Mouse (Mus musculus): ENCODE results near the gene Plcd3. TPM values are rescaled to one million over a fixed set of nuclear protein-coding genes. Genes with fewer than 3 reads are reported as not detected.

The Plcd3 gene
- polyA plus RNA-seq, 1 experiment from 2014 or later = 1.0 TPM

DNA sequence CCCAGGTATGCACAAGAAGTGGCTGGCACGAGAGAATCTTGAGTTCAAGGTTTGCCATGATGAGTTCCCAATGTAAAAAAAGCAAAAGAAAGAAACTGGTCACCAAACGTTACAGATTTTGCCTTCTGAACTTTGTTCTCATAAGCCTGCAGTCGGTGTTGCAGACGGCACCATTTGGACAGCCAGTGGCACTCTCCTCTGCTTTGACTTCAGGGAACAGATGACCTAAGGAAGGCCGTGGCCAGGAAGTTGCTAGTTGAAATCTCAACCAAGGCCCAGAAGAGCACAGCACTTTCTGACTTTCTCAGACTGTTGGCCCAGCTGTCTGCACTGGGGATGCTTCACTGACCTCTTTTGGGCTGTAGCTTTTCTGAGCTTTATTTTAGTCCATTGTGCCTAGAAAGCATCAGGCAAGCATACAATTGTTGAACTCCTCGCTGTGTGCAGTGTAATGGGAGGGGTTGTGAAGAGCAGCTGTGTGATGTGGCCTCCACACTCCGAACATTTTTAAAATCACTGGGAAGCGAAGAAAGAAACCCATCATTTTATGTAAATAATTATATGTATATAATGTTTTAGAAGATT is 64.5 kb downstream of the Plcd3 start:
- WGBS = 81% methylated on average over 8 of the region's 8 CpGs

DNA sequence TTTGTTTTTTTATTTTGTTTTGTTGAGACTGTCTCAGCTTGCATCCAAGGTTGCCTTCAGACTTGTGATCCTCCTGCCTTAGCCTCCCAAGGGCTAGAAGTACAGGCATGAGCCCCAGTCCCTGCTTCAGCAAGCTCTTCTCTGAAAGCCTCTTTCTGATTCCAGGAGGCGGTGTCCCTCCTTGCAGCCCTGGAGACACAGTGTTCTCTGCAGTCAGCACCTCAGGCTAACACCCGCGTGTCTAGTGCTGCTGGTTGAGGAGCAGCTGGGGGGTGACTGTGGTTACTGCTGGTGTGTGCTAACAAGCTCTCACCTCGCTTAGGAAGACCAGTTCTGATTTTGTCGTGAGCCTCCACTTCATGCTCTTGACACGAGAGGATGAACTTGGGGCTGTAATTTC is 66.5 kb downstream of the Plcd3 start:
- no peaks in the 10 kb centered on the region for H3K4me1 ChIP-seq (replicated peaks; ENCODE audit: control insufficient read depth, insufficient read depth, low read length)
- no peak for ATAC-seq
- no peak overlapping the region for H3K4me3 ChIP-seq (ENCODE audit: low read depth, low read length)
- WGBS = 85% methylated on average over 6 of the region's 6 CpGs
- no peak for TF ChIP-seq CTCF (IDR thresholded peaks at IDR 0.05; ENCODE audit: low read depth)
- H3K9ac ChIP-seq (ENCODE audit: low read depth, low read length) = no peak overlapping the region
- H3K4me2 ChIP-seq (replicated peaks; ENCODE audit: low read depth) = no peak overlapping the region
- H3K9me3 ChIP-seq (ENCODE audit: control insufficient read depth) = no peaks in the 10 kb centered on the region
- no peaks in the 10 kb centered on the region for H3K36me3 ChIP-seq (ENCODE audit: control insufficient read depth, insufficient read depth)
- H3K27ac ChIP-seq (ENCODE audit: low read depth, low read length) = no peak overlapping the region
- H3K27me3 ChIP-seq (replicated peaks; ENCODE audit: control insufficient read depth, insufficient read depth, low read length) = no peaks in the 10 kb centered on the region

More for the DNA sequence above, 64.5 kb downstream of the Plcd3 start:
- no peak for TF ChIP-seq CTCF (IDR thresholded peaks at IDR 0.05; ENCODE audit: low read depth)
- H3K27me3 ChIP-seq (replicated peaks; ENCODE audit: control insufficient read depth, insufficient read depth, low read length) = no peaks in the 10 kb centered on the region
- no peak overlapping the region for H3K4me3 ChIP-seq (ENCODE audit: low read depth, low read length)
- no peak for ATAC-seq
- H3K9ac ChIP-seq (ENCODE audit: low read depth, low read length) = no peak overlapping the region
- H3K27ac ChIP-seq (ENCODE audit: low read depth, low read length) = no peak overlapping the region
- no peaks in the 10 kb centered on the region for H3K36me3 ChIP-seq (ENCODE audit: control insufficient read depth, insufficient read depth)
- no peaks in the 10 kb centered on the region for H3K9me3 ChIP-seq (ENCODE audit: control insufficient read depth)
- no peak overlapping the region for H3K4me2 ChIP-seq (replicated peaks; ENCODE audit: low read depth)
- H3K4me1 ChIP-seq (replicated peaks; ENCODE audit: control insufficient read depth, insufficient read depth, low read length) = no peaks in the 10 kb centered on the region

GRCm38 (mm10) chr11:103033030-103033429 is 68.4 kb downstream of the Plcd3 start:
- Histone ChIP-seq H3K27me3 (replicated peaks; ENCODE audit: control insufficient read depth, insufficient read depth, low read length) (no peaks in the 10 kb centered on the region), H3K4me3 (ENCODE audit: low read depth, low read length) (no peak overlapping the region), H3K27ac (ENCODE audit: low read depth, low read length) (no peak overlapping the region)

DNA sequence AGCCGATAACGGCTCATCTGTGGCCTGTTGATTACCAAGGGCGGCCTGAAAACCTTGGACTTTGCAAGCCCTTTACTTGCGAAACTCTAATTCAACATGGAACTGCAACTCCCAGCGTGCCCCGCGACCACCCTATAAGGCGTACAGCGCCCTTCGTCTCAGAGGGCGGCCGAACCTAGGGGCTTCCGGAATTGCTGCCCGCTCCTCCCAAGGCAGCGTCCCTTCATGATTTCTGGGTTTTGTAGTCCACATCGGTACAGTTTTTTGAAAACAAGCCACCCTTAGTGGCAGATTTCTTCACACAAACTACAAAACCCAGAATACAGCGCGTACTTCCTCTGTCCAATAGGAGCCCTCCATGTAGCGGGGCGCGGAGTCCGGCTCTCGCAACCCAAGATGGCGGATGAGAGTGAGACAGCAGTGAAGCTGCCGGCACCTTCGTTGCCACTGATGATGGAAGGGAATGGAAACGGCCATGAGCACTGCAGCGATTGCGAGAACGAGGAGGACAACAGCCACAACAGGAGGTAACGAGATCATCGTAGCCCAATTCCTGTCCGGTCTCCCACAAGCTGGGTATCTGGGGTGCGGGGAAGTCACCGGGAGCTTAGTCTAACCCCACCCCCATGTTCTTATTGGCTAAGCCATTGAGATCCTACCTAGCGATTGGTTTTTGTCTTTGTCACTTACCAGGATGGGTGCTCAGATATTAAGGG is 73.1 kb downstream of the Plcd3 start, which contains the start of the genes Nmt1 and Dcakd:
Gene Nmt1, plus strand, starts transcription at position 15 of the 716 bp plus-strand sequence.
Gene Dcakd, minus strand, starts transcription at position 158 of the 716 bp plus-strand sequence.
- TF ChIP-seq CTCF (IDR thresholded peaks at IDR 0.05; ENCODE audit: low read depth) = no peak
- H3K4me1 ChIP-seq (replicated peaks; ENCODE audit: control insufficient read depth, insufficient read depth, low read length) = peaks cover 4% of the 10 kb centered on the region
- H3K4me2 ChIP-seq (replicated peaks; ENCODE audit: low read depth) = peak within 1 kb of the TSS; percentile 78
- peak; percentile 98 for ATAC-seq
- no peaks in the 10 kb centered on the region for H3K9me3 ChIP-seq (ENCODE audit: control insufficient read depth)
- no peaks in the 10 kb centered on the region for H3K36me3 ChIP-seq (ENCODE audit: control insufficient read depth, insufficient read depth)
- peak within 1 kb of the TSS; percentile 84 for H3K4me3 ChIP-seq (ENCODE audit: low read depth, low read length)
- peak within 1 kb of the TSS; percentile 65 for H3K9ac ChIP-seq (ENCODE audit: low read depth, low read length)
- H3K27ac ChIP-seq (ENCODE audit: low read depth, low read length) = peak within 1 kb of the TSS; percentile 50
- under 1% methylated on average over 36 of the region's 36 CpGs for WGBS
- H3K27me3 ChIP-seq (replicated peaks; ENCODE audit: control insufficient read depth, insufficient read depth, low read length) = no peaks in the 10 kb centered on the region

More at GRCm38 (mm10) chr11:103033030-103033429, 68.4 kb downstream of the Plcd3 start:
- Histone ChIP-seq H3K4me1 (replicated peaks; ENCODE audit: control insufficient read depth, insufficient read depth, low read length) (peaks cover 4% of the 10 kb centered on the region; the same call in 1 of the 2 replicates), H3K9ac (ENCODE audit: low read depth, low read length) (no peak overlapping the region), H3K9me3 (ENCODE audit: control insufficient read depth) (no peaks in the 10 kb centered on the region), H3K36me3 (ENCODE audit: control insufficient read depth, insufficient read depth) (no peaks in the 10 kb centered on the region), H3K4me2 (replicated peaks; ENCODE audit: low read depth) (no peak overlapping the region)
- no peak for ATAC-seq
- TF ChIP-seq CTCF (IDR thresholded peaks at IDR 0.05; ENCODE audit: low read depth) = no peak
- 77% methylated on average over 3 of the region's 3 CpGs for WGBS

DNA sequence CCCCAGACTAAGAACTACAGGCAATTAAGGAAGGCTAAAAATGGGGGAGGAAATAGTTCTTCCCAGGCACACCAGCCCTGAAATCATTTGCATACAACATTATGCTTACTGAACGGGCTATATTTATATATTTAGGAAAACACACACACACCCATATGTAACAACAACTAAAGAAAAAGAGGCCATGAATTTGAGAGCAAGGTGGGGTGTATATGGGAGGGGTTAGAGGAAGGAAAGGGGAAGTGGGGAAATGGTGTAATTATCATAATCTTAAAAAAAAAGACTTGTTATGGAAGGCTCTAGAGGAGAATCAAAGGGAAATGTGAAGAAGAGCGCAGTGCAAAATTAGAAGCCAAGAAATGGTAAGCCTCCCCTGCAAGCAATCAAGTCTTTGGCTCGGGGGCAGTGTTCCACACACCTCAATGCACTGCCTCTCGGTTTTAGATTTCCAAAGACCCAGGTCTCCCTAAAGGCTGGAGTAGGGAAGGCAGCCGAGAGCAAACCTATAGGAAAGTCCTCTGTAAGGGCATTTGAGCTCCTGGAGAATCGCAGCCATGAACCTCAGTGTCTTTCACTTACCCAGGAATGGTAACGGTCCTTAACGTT is 73.8 kb downstream of the Plcd3 start:
- H3K4me2 ChIP-seq (replicated peaks; ENCODE audit: low read depth) = peak overlapping the region; percentile 78
- peaks cover 4% of the 10 kb centered on the region for H3K4me1 ChIP-seq (replicated peaks; ENCODE audit: control insufficient read depth, insufficient read depth, low read length)
- WGBS = 12% methylated on average over 8 of the region's 8 CpGs
- H3K9ac ChIP-seq (ENCODE audit: low read depth, low read length) = peak overlapping the region; percentile 28
- H3K4me3 ChIP-seq (ENCODE audit: low read depth, low read length) = peak overlapping the region; percentile 84
- no peak for ATAC-seq
- no peak for TF ChIP-seq CTCF (IDR thresholded peaks at IDR 0.05; ENCODE audit: low read depth)
- peak overlapping the region; percentile 31; the same call in 1 of the 2 replicates for H3K27ac ChIP-seq (ENCODE audit: low read depth, low read length)
- H3K27me3 ChIP-seq (replicated peaks; ENCODE audit: control insufficient read depth, insufficient read depth, low read length) = no peaks in the 10 kb centered on the region
- no peaks in the 10 kb centered on the region for H3K36me3 ChIP-seq (ENCODE audit: control insufficient read depth, insufficient read depth)
- H3K9me3 ChIP-seq (ENCODE audit: control insufficient read depth) = no peaks in the 10 kb centered on the region

DNA sequence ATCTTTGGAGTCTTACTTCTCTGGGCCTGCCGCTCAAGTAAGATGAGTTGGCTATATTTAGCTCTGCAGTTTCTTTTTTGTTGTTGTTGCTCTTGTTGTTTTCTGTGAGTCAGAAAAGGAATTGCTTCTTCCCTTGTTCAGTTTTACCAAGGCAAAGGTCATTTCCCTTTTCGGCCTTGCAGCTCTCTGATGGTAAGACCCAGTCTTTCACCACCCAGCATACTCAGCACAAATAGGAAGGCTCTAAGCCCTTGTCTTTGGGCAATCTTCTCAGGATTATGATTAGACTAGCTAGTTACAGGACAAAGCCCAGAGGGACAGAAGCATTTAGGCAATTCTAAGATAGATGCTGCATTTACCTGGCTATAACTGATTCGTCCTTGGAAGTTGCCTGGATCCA is 74.6 kb downstream of the Plcd3 start:
- H3K9ac ChIP-seq (ENCODE audit: low read depth, low read length) = no peak overlapping the region
- 81% methylated on average over 3 of the region's 3 CpGs for WGBS
- no peaks in the 10 kb centered on the region for H3K27me3 ChIP-seq (replicated peaks; ENCODE audit: control insufficient read depth, insufficient read depth, low read length)
- H3K27ac ChIP-seq (ENCODE audit: low read depth, low read length) = no peak overlapping the region
- H3K4me1 ChIP-seq (replicated peaks; ENCODE audit: control insufficient read depth, insufficient read depth, low read length) = peaks cover 4% of the 10 kb centered on the region
- no peaks in the 10 kb centered on the region for H3K36me3 ChIP-seq (ENCODE audit: control insufficient read depth, insufficient read depth)
- TF ChIP-seq CTCF (IDR thresholded peaks at IDR 0.05; ENCODE audit: low read depth) = no peak
- no peak overlapping the region for H3K4me3 ChIP-seq (ENCODE audit: low read depth, low read length)
- ATAC-seq = no peak
- no peaks in the 10 kb centered on the region for H3K9me3 ChIP-seq (ENCODE audit: control insufficient read depth)
- H3K4me2 ChIP-seq (replicated peaks; ENCODE audit: low read depth) = 0 out of 2 replicates have a peak overlapping the region, but pooled peaks have one; percentile 78
